Mouse (Mus musculus): ENCODE measurements around the gene Tomm40l.

GRCm38 (mm10) chr1:171223168-171223567 lies 854 bp upstream of the Tomm40l start:
- TF ChIP-seq CTCF (IDR thresholded peaks at IDR 0.05; ENCODE audit: low read depth) (no peak), EP300 (IDR thresholded peaks at IDR 0.05; ENCODE audit: low read depth) (no peak)

Measured in liver, postnatal 0 days (tissue).